Mouse (Mus musculus) MEL (cell line): ENCODE measurements at regions not wholly inside any gene's neighbourhood (a gene's known extent, or its start where the extent isn't known, plus 50 kb on each side); places are given as distances from the start of the nearest gene placed in this dataset.

Experiments used
- DNase-seq: peaks from one replicate; pipeline ENCODE4 v3.0.0; 2011; ENCODE audit warnings: low read depth, low spot score
- H3K27ac ChIP-seq: 2 replicates; pipeline ENCODE4 v1.5.1; 2012; ENCODE audit warnings: low read depth, mild to moderate bottlenecking, control low read depth, low read length, moderate library complexity; ENCODE audit not compliant: control insufficient read depth
- H3K27me3 ChIP-seq, 2 experiments: fragments of 150-350 bp in 1 of 2; sonication (generic) in 1 of 2; 2 replicates each; pipeline ENCODE4 v1.6.1; 2012; ENCODE audit warnings: low read length in 2 of 2, mild to moderate bottlenecking in 2 of 2, improper control_type of control experiment in 1 of 2, moderate library complexity in 1 of 2; ENCODE audit not compliant: insufficient read depth in 2 of 2, control insufficient read depth in 1 of 2
- H3K36me3 ChIP-seq, 2 experiments: 2 replicates each; pipeline ENCODE4 v1.6.1; 2012 to 2014; ENCODE audit warnings: low read length in 2 of 2, improper control_type of control experiment in 1 of 2, inconsistent platforms in 1 of 2, mild to moderate bottlenecking in 1 of 2; ENCODE audit not compliant: insufficient read depth in 2 of 2, control insufficient read depth in 1 of 2
- H3K4me1 ChIP-seq, 2 experiments: fragments of 150-350 bp in 1 of 2; sonication (generic) in 1 of 2; 2 replicates each; pipeline ENCODE4 v1.6.1; 2012; ENCODE audit warnings: low read length in 2 of 2, improper control_type of control experiment in 1 of 2, mild to moderate bottlenecking in 1 of 2; ENCODE audit not compliant: insufficient read depth in 2 of 2, control insufficient read depth in 1 of 2
- H3K4me3 ChIP-seq, 2 experiments: fragments of 150-350 bp in 1 of 2; sonication (generic) in 1 of 2; 2 replicates each; pipeline ENCODE4 v1.5.1; 2012; ENCODE audit warnings: low read depth in 2 of 2, low read length in 2 of 2, mild to moderate bottlenecking in 2 of 2, moderate library complexity in 2 of 2, control low read depth in 1 of 2, improper control_type of control experiment in 1 of 2; ENCODE audit not compliant: control insufficient read depth in 1 of 2, insufficient read depth in 1 of 2
- H3K79me2 ChIP-seq: 2 replicates; pipeline ENCODE4 v1.6.1; 2012; ENCODE audit warnings: mild to moderate bottlenecking, low read length, moderate library complexity; ENCODE audit not compliant: control insufficient read depth, poor library complexity, insufficient read depth
- H3K9ac ChIP-seq: 2 replicates; pipeline ENCODE4 v1.6.1; 2012; ENCODE audit warnings: low read depth, mild to moderate bottlenecking, control low read depth, low read length, moderate library complexity; ENCODE audit not compliant: control insufficient read depth, poor library complexity, severe bottlenecking
- H3K9me3 ChIP-seq: fragments of 150-350 bp; sonication (generic); replicated peaks from 2 replicates; pipeline ENCODE4 v1.6.1; 2012; ENCODE audit warnings: mild to moderate bottlenecking, low read length, improper control_type of control experiment, moderate library complexity; ENCODE audit not compliant: insufficient read depth
- BHLHE40 ChIP-seq: IDR thresholded peaks from 2 replicates; pipeline ENCODE4 v1.6.1; 2012; ENCODE audit warnings: low read depth, mild to moderate bottlenecking, inconsistent platforms, low read length, improper control_type of control experiment, borderline replicate concordance
- CHD2 ChIP-seq: IDR thresholded peaks from 2 replicates; pipeline ENCODE4 v1.6.1; 2011; ENCODE audit warnings: low read length, improper control_type of control experiment
- CTCF ChIP-seq, 3 experiments: IDR thresholded peaks in 2 of 3; conservative IDR thresholded peaks in 1 of 3; 2 replicates each; pipeline ENCODE4 v1.5.1; 2011 to 2012; ENCODE audit warnings: low read length in 3 of 3, low read depth in 2 of 3, mild to moderate bottlenecking in 2 of 3, improper control_type of control experiment in 1 of 3, inconsistent platforms in 1 of 3, mixed read lengths in 1 of 3, moderate library complexity in 1 of 3; ENCODE audit not compliant: control insufficient read depth in 1 of 3, insufficient read depth in 1 of 3, poor library complexity in 1 of 3, severe bottlenecking in 1 of 3
- ELF1 ChIP-seq: IDR thresholded peaks from 2 replicates; pipeline ENCODE4 v1.6.1; 2014; ENCODE audit warnings: low read depth, mild to moderate bottlenecking, inconsistent platforms, low read length, improper control_type of control experiment, moderate library complexity
- GATA1 ChIP-seq: IDR thresholded peaks from 2 replicates; pipeline ENCODE4 v1.6.1; 2011; ENCODE audit warnings: low read depth, low read length, improper control_type of control experiment
- MAX ChIP-seq: IDR thresholded peaks from 2 replicates; pipeline ENCODE4 v1.6.1; 2011; ENCODE audit warnings: low read length, improper control_type of control experiment
- MAZ ChIP-seq: IDR thresholded peaks from 2 replicates; pipeline ENCODE4 v1.6.1; 2012; ENCODE audit warnings: low read depth, mild to moderate bottlenecking, inconsistent platforms, low read length, improper control_type of control experiment
- MEF2A ChIP-seq: IDR thresholded peaks from 2 replicates; pipeline ENCODE4 v1.6.1; 2014; ENCODE audit warnings: low read depth, mild to moderate bottlenecking, inconsistent platforms, low read length, improper control_type of control experiment; ENCODE audit not compliant: poor library complexity, insufficient replicate concordance, severe bottlenecking; ENCODE audit errors: extremely low read depth
- MYB ChIP-seq: IDR thresholded peaks from 2 replicates; pipeline ENCODE4 v1.6.1; 2011; ENCODE audit warnings: mild to moderate bottlenecking, low read depth, low read length, improper control_type of control experiment
- MYC ChIP-seq: IDR thresholded peaks from 2 replicates; pipeline ENCODE4 v1.6.1; 2011; ENCODE audit warnings: low read depth, mild to moderate bottlenecking, low read length, improper control_type of control experiment, moderate library complexity
- NRF1 ChIP-seq: IDR thresholded peaks from 2 replicates; pipeline ENCODE4 v1.6.1; 2014; ENCODE audit warnings: low read depth, mild to moderate bottlenecking, inconsistent platforms, low read length, improper control_type of control experiment, moderate library complexity; ENCODE audit not compliant: poor library complexity, insufficient read depth, severe bottlenecking
- POLR2A ChIP-seq, 2 experiments: IDR thresholded peaks; 2 replicates each; pipeline ENCODE4 v1.6.1; 2011 to 2012; ENCODE audit warnings: low read length in 2 of 2, mild to moderate bottlenecking in 2 of 2, control low read depth in 1 of 2, improper control_type of control experiment in 1 of 2, low read depth in 1 of 2, moderate library complexity in 1 of 2; ENCODE audit not compliant: control insufficient read depth in 1 of 2, insufficient read depth in 1 of 2, poor library complexity in 1 of 2
- TAL1 ChIP-seq: IDR thresholded peaks from 2 replicates; pipeline ENCODE4 v1.6.1; 2012; ENCODE audit warnings: mild to moderate bottlenecking, inconsistent platforms, low read length, moderate library complexity, mixed read lengths
- TBP ChIP-seq: IDR thresholded peaks from 2 replicates; pipeline ENCODE4 v1.8.0; 2011; ENCODE audit warnings: low read depth, low read length, improper control_type of control experiment
- TCF12 ChIP-seq: IDR thresholded peaks from 2 replicates; pipeline ENCODE4 v1.6.1; 2014; ENCODE audit warnings: low read depth, mild to moderate bottlenecking, inconsistent platforms, low read length, improper control_type of control experiment, moderate library complexity
- UBTF ChIP-seq: IDR thresholded peaks from 2 replicates; pipeline ENCODE4 v1.6.1; 2012; ENCODE audit warnings: low read depth, mild to moderate bottlenecking, inconsistent platforms, low read length, improper control_type of control experiment, moderate library complexity, borderline replicate concordance; ENCODE audit not compliant: insufficient read depth
- USF1 ChIP-seq: IDR thresholded peaks from 2 replicates; pipeline ENCODE4 v1.6.1; 2014; ENCODE audit warnings: low read depth, mild to moderate bottlenecking, inconsistent platforms, low read length, improper control_type of control experiment, moderate library complexity
- ZKSCAN1 ChIP-seq: IDR thresholded peaks from 2 replicates; pipeline ENCODE4 v1.6.1; 2012; ENCODE audit warnings: low read depth, mild to moderate bottlenecking, inconsistent platforms, low read length, improper control_type of control experiment, moderate library complexity
- ZNF384 ChIP-seq: IDR thresholded peaks from 2 replicates; pipeline ENCODE4 v1.6.1; 2012; ENCODE audit warnings: low read depth, mild to moderate bottlenecking, inconsistent platforms, low read length, improper control_type of control experiment

DNA sequence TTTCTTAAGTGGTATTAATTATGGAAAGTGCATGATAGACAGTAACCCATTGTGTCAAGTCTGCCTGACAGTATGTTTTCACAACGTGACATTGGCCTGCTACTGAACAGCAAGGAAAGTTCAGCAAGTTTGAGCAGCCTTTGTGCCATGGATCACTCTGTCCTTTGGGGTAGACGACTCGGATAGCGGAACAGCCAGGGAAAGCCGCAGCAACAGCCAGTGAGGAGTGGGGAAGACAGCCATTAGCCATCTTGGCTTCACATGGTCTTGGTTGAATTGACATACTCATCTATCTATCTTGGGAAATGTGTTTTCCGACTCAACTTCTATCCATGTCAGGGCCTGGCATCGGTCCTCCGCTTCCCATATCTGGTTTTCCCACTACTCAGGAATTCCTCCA is 98.0 kb upstream of the Oxgr1 start:
- no peak for DNase-seq
- H3K4me3 ChIP-seq = no peak overlapping the region
- TF ChIP-seq ZNF384 (no peak), MAZ (no peak), UBTF (no peak), ELF1 (no peak), TBP (no peak), ZKSCAN1 (no peak), TCF12 (no peak), GATA1 (no peak), MAX (no peak)
- TF ChIP-seq, all 39 proteins: peak for 0
- no peaks in the 10 kb centered on the region for H3K4me1 ChIP-seq
- H3K9me3 ChIP-seq = no peaks in the 10 kb centered on the region
- H3K9ac ChIP-seq = no peak overlapping the region
- no peaks in the 10 kb centered on the region for H3K36me3 ChIP-seq
- H3K79me2 ChIP-seq = no peaks in the 10 kb centered on the region
- no peak overlapping the region for H3K27ac ChIP-seq
- no peaks in the 10 kb centered on the region for H3K27me3 ChIP-seq

- no peak overlapping the region for H3K27ac ChIP-seq
Measured at GRCm38 (mm10) chr14:120140791-120141747, 98.8 kb upstream of the Oxgr1 start.

More at GRCm38 (mm10) chr14:120140791-120141747, 98.8 kb upstream of the Oxgr1 start:
- Histone ChIP-seq H3K4me3 (no peak overlapping the region), H3K4me1 (no peaks in the 10 kb centered on the region), H3K79me2 (no peaks in the 10 kb centered on the region), H3K27me3 (no peaks in the 10 kb centered on the region), H3K9ac (no peak overlapping the region), H3K36me3 (no peaks in the 10 kb centered on the region), H3K9me3 (no peaks in the 10 kb centered on the region)
- TF ChIP-seq MYC = no peak
- no peak for TF ChIP-seq CTCF (IDR thresholded peaks at IDR 0.05 in 2 of 3, conservative IDR thresholded peaks at IDR 0.05 in 1 of 3; ENCODE audit: control insufficient read depth in 1 of 3, insufficient read depth in 1 of 3, low read depth in 2 of 3, low read length in 3 of 3, poor library complexity in 1 of 3, severe bottlenecking in 1 of 3)
- no peak for TF ChIP-seq ZNF384
- TF ChIP-seq MYB = no peak
- TF ChIP-seq BHLHE40 = no peak
- no peak for TF ChIP-seq USF1
- TF ChIP-seq MEF2A = no peak
- no peak for TF ChIP-seq UBTF
- TF ChIP-seq TCF12 = no peak
- no peak for TF ChIP-seq ELF1
- no peak for TF ChIP-seq TBP
- TF ChIP-seq TAL1 = no peak
- no peak for TF ChIP-seq CHD2
- no peak for TF ChIP-seq NRF1
- TF ChIP-seq POLR2A (IDR thresholded peaks at IDR 0.05; ENCODE audit: control insufficient read depth in 1 of 2, insufficient read depth in 1 of 2, low read depth in 1 of 2, low read length in 2 of 2, poor library complexity in 1 of 2) = no peak
- no peak for DNase-seq
